Mouse (Mus musculus): ENCODE results near the gene Kdm2b.

DNA sequence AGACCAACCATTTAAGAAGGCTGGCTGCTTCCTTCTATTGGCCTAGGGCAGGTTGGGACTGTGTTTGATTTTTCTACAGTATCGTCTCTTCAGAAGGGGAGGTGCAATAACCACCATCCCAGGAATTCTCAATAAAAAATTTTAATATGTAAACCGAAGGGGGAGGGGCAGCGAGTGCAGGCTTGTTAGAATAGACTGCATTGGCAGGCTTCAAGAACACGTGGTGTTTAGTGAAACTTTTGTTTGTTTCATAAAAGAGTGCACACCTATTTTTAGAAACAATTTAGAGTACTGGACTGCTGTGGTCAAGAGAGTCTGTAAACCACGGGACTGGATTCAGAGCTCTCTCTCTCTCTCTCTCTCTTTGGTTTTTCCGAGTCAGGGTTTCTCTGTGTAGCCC lies 33.4 kb upstream of the Kdm2b start:
- TF ChIP-seq GATA1 (IDR thresholded peaks at IDR 0.05; ENCODE audit: low read length) (no peak), TAL1 (IDR thresholded peaks at IDR 0.05; ENCODE audit: low read length) (no peak)

Data from erythroblast, embryonic 14.5 days (primary cell).